Mouse (Mus musculus): ENCODE measurements around the gene Abhd12b. TPM values are rescaled to one million over a fixed set of nuclear protein-coding genes. Genes with fewer than 3 reads are reported as not detected.

The Abhd12b gene
- polyA plus RNA-seq, 1 experiment from 2014 or later = 0.12 TPM

GRCm38 (mm10) chr12:70110375-70111116 is 43.4 kb upstream of the Abhd12b start:
- DNase-seq = peak; percentile 37
- H3K27me3 ChIP-seq (ENCODE audit: insufficient read depth, low read length) = no peaks in the 10 kb centered on the region
- no peak for TF ChIP-seq CTCF (IDR thresholded peaks at IDR 0.05; ENCODE audit: low read depth)
- peaks cover 5% of the 10 kb centered on the region; the same call in 1 of the 2 replicates for H3K4me1 ChIP-seq (ENCODE audit: insufficient read depth)
- peak overlapping the region; percentile 90 for H3K4me2 ChIP-seq
- peak overlapping the region; percentile 85 for H3K4me3 ChIP-seq (ENCODE audit: low read depth, low read length)
- WGBS = 9% methylated on average over 23 of the region's 23 CpGs
- no peak overlapping the region for H3K27ac ChIP-seq (ENCODE audit: low read depth)
- no peak for ATAC-seq (ENCODE audit: insufficient read depth)
- H3K9ac ChIP-seq = peak overlapping the region; percentile 80
- no peaks in the 10 kb centered on the region for H3K36me3 ChIP-seq (ENCODE audit: insufficient read depth)
- no peaks in the 10 kb centered on the region for H3K9me3 ChIP-seq (ENCODE audit: low read depth, low read length)

- peak overlapping the region; percentile 85 for H3K4me3 ChIP-seq (ENCODE audit: low read depth, low read length)
- no peak for TF ChIP-seq CTCF (IDR thresholded peaks at IDR 0.05; ENCODE audit: low read depth)
- H3K27me3 ChIP-seq (ENCODE audit: insufficient read depth, low read length) = no peaks in the 10 kb centered on the region
- H3K9ac ChIP-seq = peak overlapping the region; percentile 80
- no peaks in the 10 kb centered on the region for H3K9me3 ChIP-seq (ENCODE audit: low read depth, low read length)
- WGBS = under 1% methylated on average over 16 of the region's 16 CpGs
- H3K4me2 ChIP-seq = peak overlapping the region; percentile 90
- H3K36me3 ChIP-seq (ENCODE audit: insufficient read depth) = no peaks in the 10 kb centered on the region
- DNase-seq = no peak
- H3K4me1 ChIP-seq (ENCODE audit: insufficient read depth) = peaks cover 5% of the 10 kb centered on the region; the same call in 1 of the 2 replicates
- ATAC-seq (ENCODE audit: insufficient read depth) = no peak
- H3K27ac ChIP-seq (ENCODE audit: low read depth) = peak overlapping the region; percentile 81
Observed at GRCm38 (mm10) chr12:70111117-70111366, 42.9 kb upstream of the Abhd12b start.

DNA sequence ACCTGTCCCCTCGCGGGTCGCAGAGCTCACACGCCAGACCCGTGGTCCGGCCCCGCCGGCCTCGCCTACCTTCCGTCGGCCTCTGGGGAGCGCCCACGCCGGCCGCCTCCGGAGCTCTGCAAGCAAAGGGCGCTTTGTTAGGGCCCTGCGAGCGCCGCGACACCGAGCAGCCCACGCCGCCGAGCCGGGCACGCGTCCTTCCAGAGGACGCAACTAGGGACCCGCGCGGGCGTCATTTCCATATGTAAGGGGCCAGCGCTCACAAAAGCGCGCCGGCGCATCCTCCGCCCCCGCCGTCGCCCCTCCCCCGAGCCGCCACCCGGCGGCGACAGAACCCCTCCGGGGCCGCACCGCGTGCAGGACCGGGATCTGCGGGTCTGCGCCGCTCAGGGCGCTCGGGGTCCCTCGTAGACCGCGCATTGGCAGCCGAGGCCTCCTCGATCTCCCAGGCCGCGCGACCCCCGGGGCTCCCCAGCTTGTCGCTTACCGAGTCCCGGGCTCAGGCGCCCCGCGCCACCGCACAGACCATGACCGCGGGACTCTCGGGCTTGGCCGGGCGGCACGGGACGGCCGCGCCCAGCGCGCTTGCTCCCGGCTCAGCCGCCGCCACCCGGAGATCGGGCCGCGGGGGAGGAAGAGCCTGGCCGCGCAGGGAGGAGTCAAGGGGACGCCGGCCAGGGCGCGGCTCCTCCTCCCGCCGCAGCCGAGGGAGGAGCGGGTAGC is 42.4 kb upstream of the Abhd12b start:
- ATAC-seq (ENCODE audit: insufficient read depth) (peak; percentile 88), DNase-seq (peak; percentile 86)
- WGBS = under 1% methylated on average over 83 of the region's 101 CpGs
- Histone ChIP-seq H3K27me3 (ENCODE audit: insufficient read depth, low read length) (no peaks in the 10 kb centered on the region), H3K9me3 (ENCODE audit: low read depth, low read length) (no peaks in the 10 kb centered on the region), H3K4me1 (ENCODE audit: insufficient read depth) (peaks cover 4% of the 10 kb centered on the region; the same call in 1 of the 2 replicates), H3K9ac (peak overlapping the region; percentile 80), H3K27ac (ENCODE audit: low read depth) (peak overlapping the region; percentile 81), H3K36me3 (ENCODE audit: insufficient read depth) (no peaks in the 10 kb centered on the region), H3K4me2 (peak overlapping the region; percentile 90), H3K4me3 (ENCODE audit: low read depth, low read length) (peak overlapping the region; percentile 85)
- TF ChIP-seq CTCF (IDR thresholded peaks at IDR 0.05; ENCODE audit: low read depth) = no peak

- no peak for TF ChIP-seq CTCF (IDR thresholded peaks at IDR 0.05; ENCODE audit: low read depth)
- 5% methylated on average over 16 of the region's 16 CpGs for WGBS
- H3K27me3 ChIP-seq (ENCODE audit: insufficient read depth, low read length) = no peaks in the 10 kb centered on the region
Observed at GRCm38 (mm10) chr12:70112090-70112383, 41.9 kb upstream of the Abhd12b start.

GRCm38 (mm10) chr12:70113351-70113750 is 40.6 kb upstream of the Abhd12b start, which contains the start of gene Nin:
Gene Nin, minus strand, starts transcription at chr12:70113717.
- 64% methylated on average over 11 of the region's 11 CpGs for WGBS
- H3K36me3 ChIP-seq (ENCODE audit: insufficient read depth) = no peaks in the 10 kb centered on the region
- no peak within 1 kb of the TSS for H3K9ac ChIP-seq
- no peak for DNase-seq
- no peak within 1 kb of the TSS for H3K4me3 ChIP-seq (ENCODE audit: low read depth, low read length)
- H3K9me3 ChIP-seq (ENCODE audit: low read depth, low read length) = no peaks in the 10 kb centered on the region
- H3K4me2 ChIP-seq = peak within 1 kb of the TSS; percentile 90; the same call in 1 of the 2 replicates
- H3K27me3 ChIP-seq (ENCODE audit: insufficient read depth, low read length) = no peaks in the 10 kb centered on the region
- TF ChIP-seq CTCF (IDR thresholded peaks at IDR 0.05; ENCODE audit: low read depth) = no peak
- no peak for ATAC-seq (ENCODE audit: insufficient read depth)
- H3K27ac ChIP-seq (ENCODE audit: low read depth) = no peak within 1 kb of the TSS
- H3K4me1 ChIP-seq (ENCODE audit: insufficient read depth) = peaks cover 2% of the 10 kb centered on the region; the same call in 1 of the 2 replicates

More at GRCm38 (mm10) chr12:70112090-70112383, 41.9 kb upstream of the Abhd12b start:
- H3K36me3 ChIP-seq (ENCODE audit: insufficient read depth) = no peaks in the 10 kb centered on the region
- peaks cover 2% of the 10 kb centered on the region; the same call in 1 of the 2 replicates for H3K4me1 ChIP-seq (ENCODE audit: insufficient read depth)
- peak overlapping the region; percentile 85 for H3K4me3 ChIP-seq (ENCODE audit: low read depth, low read length)
- H3K27ac ChIP-seq (ENCODE audit: low read depth) = peak overlapping the region; percentile 81; the same call in 1 of the 2 replicates
- H3K9ac ChIP-seq = peak overlapping the region; percentile 80
- no peaks in the 10 kb centered on the region for H3K9me3 ChIP-seq (ENCODE audit: low read depth, low read length)
- H3K4me2 ChIP-seq = peak overlapping the region; percentile 90
- no peak for DNase-seq
- ATAC-seq (ENCODE audit: insufficient read depth) = no peak

- Histone ChIP-seq H3K36me3 (ENCODE audit: insufficient read depth) (no peaks in the 10 kb centered on the region), H3K4me3 (ENCODE audit: low read depth, low read length) (no peak overlapping the region), H3K27me3 (ENCODE audit: insufficient read depth, low read length) (no peaks in the 10 kb centered on the region), H3K4me2 (no peak overlapping the region), H3K9ac (no peak overlapping the region), H3K4me1 (ENCODE audit: insufficient read depth) (no peaks in the 10 kb centered on the region), H3K9me3 (ENCODE audit: low read depth, low read length) (no peaks in the 10 kb centered on the region), H3K27ac (ENCODE audit: low read depth) (no peak overlapping the region)
- ATAC-seq (ENCODE audit: insufficient read depth) (no peak), DNase-seq (no peak)
- TF ChIP-seq CTCF (IDR thresholded peaks at IDR 0.05; ENCODE audit: low read depth) = no peak
- 83% methylated on average over 10 of the region's 10 CpGs for WGBS
Observed at GRCm38 (mm10) chr12:70117146-70117545, 36.8 kb upstream of the Abhd12b start.

DNA sequence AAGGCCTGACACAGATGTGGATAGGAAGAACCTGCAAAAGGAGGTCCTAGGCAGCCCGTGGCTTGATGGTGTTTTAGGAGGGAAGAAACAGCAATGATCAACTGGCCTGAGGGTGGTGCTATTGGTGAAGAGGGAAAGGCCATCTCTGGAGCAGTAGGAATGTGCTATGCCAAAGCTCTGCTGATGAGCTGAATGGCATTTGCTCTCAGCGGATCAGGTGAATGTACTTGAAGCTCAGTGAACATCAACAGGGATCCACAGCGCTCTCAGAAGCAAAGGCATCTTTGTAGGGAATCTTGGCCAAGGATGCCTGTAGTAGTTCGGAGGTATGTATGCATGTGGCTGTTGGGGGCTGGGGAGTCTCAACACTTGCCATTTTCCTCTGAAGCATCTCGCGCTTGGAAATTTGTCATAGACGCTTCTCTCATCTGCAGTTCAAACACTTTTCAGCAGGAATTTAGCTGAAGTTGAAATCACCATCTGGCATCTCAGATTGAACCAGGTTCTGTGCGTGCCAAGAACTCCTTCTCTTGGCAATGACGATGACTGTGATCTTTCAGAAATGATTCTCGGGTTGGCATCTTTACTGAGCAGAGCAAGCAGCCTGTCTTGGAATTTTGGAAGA is 35.1 kb upstream of the Abhd12b start:
- no peak for DNase-seq
- no peaks in the 10 kb centered on the region for H3K4me1 ChIP-seq (ENCODE audit: insufficient read depth)
- no peaks in the 10 kb centered on the region for H3K9me3 ChIP-seq (ENCODE audit: low read depth, low read length)
- H3K4me2 ChIP-seq = no peak overlapping the region
- TF ChIP-seq CTCF (IDR thresholded peaks at IDR 0.05; ENCODE audit: low read depth) = peak; percentile 10; the same call in 1 of the 2 replicates
- H3K27me3 ChIP-seq (ENCODE audit: insufficient read depth, low read length) = no peaks in the 10 kb centered on the region
- no peak overlapping the region for H3K4me3 ChIP-seq (ENCODE audit: low read depth, low read length)
- no peak overlapping the region for H3K27ac ChIP-seq (ENCODE audit: low read depth)
- no peaks in the 10 kb centered on the region for H3K36me3 ChIP-seq (ENCODE audit: insufficient read depth)
- no peak for ATAC-seq (ENCODE audit: insufficient read depth)
- 83% methylated on average over 10 of the region's 10 CpGs for WGBS
- H3K9ac ChIP-seq = no peak overlapping the region
